Mouse (Mus musculus): Measurements from ENCODE around the gene Myocd. TPM values are rescaled to one million over a fixed set of nuclear protein-coding genes. Genes with fewer than 3 reads are reported as not detected.

The Myocd gene
- polyA plus RNA-seq, 1 experiment from 2014 or later = 21.6 TPM

- TF ChIP-seq CTCF (IDR thresholded peaks at IDR 0.05; ENCODE audit: low read depth) (no peak), EP300 (optimal IDR thresholded peaks at IDR 0.05) (no peak)
- H3K4me3 ChIP-seq (ENCODE audit: low read depth, low read length) = no peak overlapping the region
- H3K9ac ChIP-seq (ENCODE audit: low read length) = no peak overlapping the region
- H3K27ac ChIP-seq (replicated peaks) = no peak overlapping the region; the same call in 1 of the 2 replicates
- no peaks in the 10 kb centered on the region for H3K9me3 ChIP-seq (ENCODE audit: control insufficient read depth, low read length)
- H3K36me3 ChIP-seq (ENCODE audit: control insufficient read depth, insufficient read depth, low read length) = no peaks in the 10 kb centered on the region
- peak; percentile 46; the same call in 1 of the 2 replicates for ATAC-seq (ENCODE audit: low FRiP score, low TSS enrichment)
- H3K4me1 ChIP-seq (replicated peaks; ENCODE audit: control insufficient read depth, insufficient read depth) = no peaks in the 10 kb centered on the region
- no peak for DNase-seq (ENCODE audit: low spot score)
- no peaks in the 10 kb centered on the region for H3K27me3 ChIP-seq (ENCODE audit: control insufficient read depth, insufficient read depth, low read length)
- no peak overlapping the region for H3K4me2 ChIP-seq (replicated peaks; ENCODE audit: low read depth)
- whole genome bisulfite sequencing = 36% methylated on average over 6 of the region's 6 CpGs
Measured at GRCm38 (mm10) chr11:65211701-65212100, 58.1 kb downstream of the Myocd start.

GRCm38 (mm10) chr11:65209441-65209840 is 60.3 kb downstream of the Myocd start:
- Histone ChIP-seq H3K4me1 (replicated peaks; ENCODE audit: control insufficient read depth, insufficient read depth) (no peaks in the 10 kb centered on the region), H3K27me3 (ENCODE audit: control insufficient read depth, insufficient read depth, low read length) (no peaks in the 10 kb centered on the region), H3K4me3 (ENCODE audit: low read depth, low read length) (no peak overlapping the region), H3K27ac (replicated peaks) (no peak overlapping the region), H3K9ac (ENCODE audit: low read length) (no peak overlapping the region), H3K9me3 (ENCODE audit: control insufficient read depth, low read length) (no peaks in the 10 kb centered on the region), H3K36me3 (ENCODE audit: control insufficient read depth, insufficient read depth, low read length) (no peaks in the 10 kb centered on the region), H3K4me2 (replicated peaks; ENCODE audit: low read depth) (no peak overlapping the region)
- 41% methylated on average over 6 of the region's 6 CpGs for WGBS
- peak; percentile 38; the same call in 1 of the 2 replicates for ATAC-seq (ENCODE audit: low FRiP score, low TSS enrichment)
- TF ChIP-seq CTCF (IDR thresholded peaks at IDR 0.05; ENCODE audit: low read depth) (no peak), EP300 (optimal IDR thresholded peaks at IDR 0.05) (no peak)
- no peak for DNase-seq (ENCODE audit: low spot score)

- ATAC-seq (ENCODE audit: low FRiP score, low TSS enrichment) (no peak), DNase-seq (ENCODE audit: low spot score) (no peak)
- Histone ChIP-seq H3K4me1 (replicated peaks; ENCODE audit: control insufficient read depth, insufficient read depth) (no peaks in the 10 kb centered on the region), H3K4me2 (replicated peaks; ENCODE audit: low read depth) (no peak overlapping the region), H3K27me3 (ENCODE audit: control insufficient read depth, insufficient read depth, low read length) (no peaks in the 10 kb centered on the region), H3K27ac (replicated peaks) (no peak overlapping the region), H3K9me3 (ENCODE audit: control insufficient read depth, low read length) (no peaks in the 10 kb centered on the region), H3K36me3 (ENCODE audit: control insufficient read depth, insufficient read depth, low read length) (0 out of 2 replicates have a peak, but pooled peaks cover 2% of the 10 kb centered on the region), H3K9ac (ENCODE audit: low read length) (no peak overlapping the region), H3K4me3 (ENCODE audit: low read depth, low read length) (no peak overlapping the region)
- TF ChIP-seq EP300 (optimal IDR thresholded peaks at IDR 0.05) = no peak
- WGBS = 78% methylated on average over 5 of the region's 5 CpGs
Measured at GRCm38 (mm10) chr11:65205306-65205705, 64.5 kb downstream of the Myocd start.

GRCm38 (mm10) chr11:65204651-65205050 is 65.1 kb downstream of the Myocd start:
- H3K9me3 ChIP-seq (ENCODE audit: control insufficient read depth, low read length) = no peaks in the 10 kb centered on the region
- H3K36me3 ChIP-seq (ENCODE audit: control insufficient read depth, insufficient read depth, low read length) = 0 out of 2 replicates have a peak, but pooled peaks cover 2% of the 10 kb centered on the region
- DNase-seq (ENCODE audit: low spot score) = no peak
- no peak overlapping the region for H3K4me2 ChIP-seq (replicated peaks; ENCODE audit: low read depth)
- no peak overlapping the region for H3K27ac ChIP-seq (replicated peaks)
- WGBS = 78% methylated on average over 13 of the region's 13 CpGs
- H3K4me1 ChIP-seq (replicated peaks; ENCODE audit: control insufficient read depth, insufficient read depth) = no peaks in the 10 kb centered on the region
- no peak for ATAC-seq (ENCODE audit: low FRiP score, low TSS enrichment)
- no peak overlapping the region for H3K4me3 ChIP-seq (ENCODE audit: low read depth, low read length)
- H3K27me3 ChIP-seq (ENCODE audit: control insufficient read depth, insufficient read depth, low read length) = no peaks in the 10 kb centered on the region
- H3K9ac ChIP-seq (ENCODE audit: low read length) = no peak overlapping the region
- TF ChIP-seq CTCF (IDR thresholded peaks at IDR 0.05; ENCODE audit: low read depth) = no peak
- TF ChIP-seq EP300 (optimal IDR thresholded peaks at IDR 0.05) = no peak

GRCm38 (mm10) chr11:65203020-65203419 is 66.8 kb downstream of the Myocd start:
- no peak for ATAC-seq (ENCODE audit: low FRiP score, low TSS enrichment)
- WGBS = 80% methylated on average over 1 of the region's 1 CpGs
- Histone ChIP-seq H3K4me3 (ENCODE audit: low read depth, low read length) (no peak overlapping the region), H3K9ac (ENCODE audit: low read length) (no peak overlapping the region), H3K4me2 (replicated peaks; ENCODE audit: low read depth) (no peak overlapping the region), H3K4me1 (replicated peaks; ENCODE audit: control insufficient read depth, insufficient read depth) (no peaks in the 10 kb centered on the region), H3K9me3 (ENCODE audit: control insufficient read depth, low read length) (no peaks in the 10 kb centered on the region), H3K27ac (replicated peaks) (no peak overlapping the region), H3K36me3 (ENCODE audit: control insufficient read depth, insufficient read depth, low read length) (0 out of 2 replicates have a peak, but pooled peaks cover 2% of the 10 kb centered on the region), H3K27me3 (ENCODE audit: control insufficient read depth, insufficient read depth, low read length) (no peaks in the 10 kb centered on the region)
- DNase-seq (ENCODE audit: low spot score) = no peak
- TF ChIP-seq EP300 (optimal IDR thresholded peaks at IDR 0.05) (no peak), CTCF (IDR thresholded peaks at IDR 0.05; ENCODE audit: low read depth) (no peak)

GRCm38 (mm10) chr11:65202236-65202635 is 67.6 kb downstream of the Myocd start:
- no peaks in the 10 kb centered on the region for H3K4me1 ChIP-seq (replicated peaks; ENCODE audit: control insufficient read depth, insufficient read depth)
- H3K4me2 ChIP-seq (replicated peaks; ENCODE audit: low read depth) = no peak overlapping the region
- H3K27ac ChIP-seq (replicated peaks) = no peak overlapping the region
- H3K9me3 ChIP-seq (ENCODE audit: control insufficient read depth, low read length) = no peaks in the 10 kb centered on the region
- H3K36me3 ChIP-seq (ENCODE audit: control insufficient read depth, insufficient read depth, low read length) = 0 out of 2 replicates have a peak, but pooled peaks cover 2% of the 10 kb centered on the region
- no peak overlapping the region for H3K9ac ChIP-seq (ENCODE audit: low read length)
- no peak for TF ChIP-seq CTCF (IDR thresholded peaks at IDR 0.05; ENCODE audit: low read depth)
- TF ChIP-seq EP300 (optimal IDR thresholded peaks at IDR 0.05) = no peak
- no peak overlapping the region for H3K4me3 ChIP-seq (ENCODE audit: low read depth, low read length)
- WGBS = 46% methylated on average over 5 of the region's 5 CpGs
- ATAC-seq (ENCODE audit: low FRiP score, low TSS enrichment) (no peak), DNase-seq (ENCODE audit: low spot score) (no peak)
- no peaks in the 10 kb centered on the region for H3K27me3 ChIP-seq (ENCODE audit: control insufficient read depth, insufficient read depth, low read length)
